Mouse (Mus musculus) cerebellum, postnatal 10 days (tissue): ENCODE data around the gene 1700011L22Rik.
A peak's percentile ranks its signal among the peaks of the same experiment; 100 is the strongest.

Source experiments
- DNase-seq, 2 experiments: peaks; one replicate each; pipeline ENCODE4 v3.0.0; 2021; ENCODE audit warnings: mixed read lengths in 2 of 2

The 1700011L22Rik gene

DNA sequence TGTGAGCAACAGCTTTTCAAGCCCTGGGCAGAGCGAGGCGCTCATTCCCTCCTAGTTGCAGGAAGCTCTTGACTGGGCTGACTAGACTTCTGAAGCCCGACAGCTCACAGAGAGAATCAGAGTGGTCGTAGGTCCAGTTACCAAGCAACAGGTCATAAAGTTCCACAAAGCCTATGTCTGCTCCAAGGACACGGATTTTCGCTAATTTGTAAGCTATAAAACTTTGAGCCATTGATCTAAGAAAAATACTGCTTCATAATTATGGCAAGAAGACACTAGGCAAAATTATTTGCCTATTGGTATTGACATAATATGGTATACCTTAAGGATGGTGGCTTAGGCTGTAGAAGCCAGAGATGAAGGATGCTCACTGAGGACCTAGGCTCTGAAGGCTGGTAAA is at the start of gene 1700011L22Rik:
Gene 1700011L22Rik (minus strand): TSS at position 101 of the 400 bp plus-strand sequence.
- DNase-seq: no peak

DNA sequence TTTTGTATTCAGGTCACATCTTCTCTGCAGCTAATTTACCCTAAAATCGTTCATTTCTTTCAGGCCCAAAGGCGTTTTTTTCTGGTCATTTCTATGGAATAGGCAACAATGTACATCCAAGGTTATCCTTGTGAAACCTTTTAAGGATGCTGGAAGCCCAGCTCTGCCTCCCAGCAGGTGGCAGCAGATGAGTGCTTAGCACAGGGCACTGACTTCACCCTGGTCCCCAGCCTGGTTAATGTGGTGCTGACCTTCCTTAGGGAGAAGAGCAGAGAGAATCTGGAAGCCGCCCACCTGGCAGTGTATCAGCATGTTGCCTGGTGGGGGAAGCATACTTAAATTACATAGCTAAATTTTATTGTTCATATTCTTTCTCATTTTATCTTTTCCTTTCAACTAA is 49.4 kb upstream of the 1700011L22Rik start:
- peak; percentile 75 to 80 for DNase-seq

DNA sequence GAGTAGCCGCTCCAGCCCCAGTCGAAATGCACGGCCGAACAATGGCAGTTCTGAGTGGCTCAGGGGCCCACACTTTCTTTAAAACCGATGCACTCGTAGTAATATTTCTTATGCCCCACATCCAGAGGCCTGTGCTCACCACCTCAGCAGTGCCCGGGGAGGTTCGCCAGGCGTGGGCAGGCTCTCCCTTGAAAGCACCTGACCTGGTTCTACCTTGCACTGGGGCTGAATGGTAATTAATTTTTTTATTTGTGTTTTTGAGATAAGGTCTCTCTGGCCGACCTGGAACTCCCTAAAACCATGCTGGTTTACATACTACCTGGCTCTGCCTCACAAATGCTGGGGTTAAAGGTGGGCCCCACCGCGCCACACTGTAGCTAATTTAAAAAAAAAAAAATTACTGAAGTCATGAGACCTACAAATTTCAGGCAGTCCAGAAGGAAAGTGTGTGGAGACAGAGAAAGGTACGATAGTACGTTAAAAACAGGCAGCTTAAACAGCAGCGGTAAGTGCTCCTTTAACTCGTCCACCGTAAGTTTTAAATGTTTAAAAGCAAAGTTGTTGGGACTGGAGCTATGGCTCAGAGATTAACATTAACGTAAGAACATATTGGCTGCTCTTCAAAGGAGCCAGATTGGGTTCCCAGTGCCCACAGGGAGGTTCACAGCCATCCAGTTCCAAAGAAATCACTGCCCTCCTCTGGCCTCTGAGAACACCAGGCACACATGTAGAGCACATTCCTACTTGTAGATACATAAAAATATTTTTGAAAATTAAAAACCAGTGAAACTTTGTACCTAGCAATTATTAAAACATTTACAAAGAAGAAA is 47.1 kb upstream of the 1700011L22Rik start:
- DNase-seq: peak in 1 of 2 experiments; percentile 9

DNA sequence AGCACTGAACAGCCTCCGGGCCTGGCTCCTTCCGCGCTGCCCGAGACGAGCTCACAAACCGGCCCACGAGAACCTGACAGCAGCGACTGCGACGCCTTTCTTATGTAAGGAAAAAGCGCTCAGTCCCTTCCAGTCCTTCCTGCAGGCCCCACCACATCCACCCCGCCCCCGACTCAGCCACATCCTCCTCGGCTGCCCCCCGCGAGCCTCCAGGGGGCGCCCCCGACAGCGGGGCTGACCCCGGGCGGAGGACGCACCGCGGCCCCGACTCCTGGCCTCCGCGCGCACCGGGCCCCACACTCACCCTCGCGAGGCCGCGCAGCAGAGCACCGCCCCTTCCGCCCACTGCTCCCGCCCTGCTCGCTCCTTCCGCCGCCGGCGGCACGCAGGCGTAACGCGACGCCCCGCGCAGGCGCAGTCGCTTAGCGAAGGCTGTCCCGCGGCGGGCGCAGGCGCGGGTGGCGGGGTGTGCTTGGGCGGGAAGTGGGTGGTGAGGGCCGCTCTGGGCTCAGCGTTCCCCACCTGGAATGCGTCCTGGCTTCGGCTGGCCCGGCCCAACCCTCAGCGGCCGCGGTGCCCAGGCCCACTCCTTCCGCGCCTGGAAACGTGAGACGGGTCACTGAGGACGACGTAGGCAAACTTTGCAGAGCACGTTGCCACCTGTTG is 46.4 kb upstream of the 1700011L22Rik start, which contains the start of gene Mmaa:
Gene Mmaa (minus strand): TSS at position 328 of the 666 bp plus-strand sequence.
- DNase-seq: peak; percentile 98 to 99

DNA sequence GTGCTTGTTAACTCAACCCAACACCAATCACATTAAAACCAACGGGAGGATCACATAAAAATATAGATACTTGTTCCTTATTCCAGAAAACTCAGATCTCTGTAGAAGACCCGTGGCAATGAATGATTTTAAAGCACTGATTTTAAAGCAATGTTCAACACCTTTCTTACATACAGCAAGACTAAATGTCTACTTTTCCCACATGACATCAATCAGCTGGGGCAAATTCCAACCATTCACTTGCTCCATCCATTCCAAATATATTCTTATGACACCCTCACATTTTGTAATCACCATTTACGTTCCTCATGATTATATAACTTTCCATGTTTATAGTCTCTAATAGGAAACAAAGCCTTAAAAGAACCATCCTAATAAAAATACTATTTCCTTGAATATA is 45.5 kb upstream of the 1700011L22Rik start:
- DNase-seq: no peak

DNA sequence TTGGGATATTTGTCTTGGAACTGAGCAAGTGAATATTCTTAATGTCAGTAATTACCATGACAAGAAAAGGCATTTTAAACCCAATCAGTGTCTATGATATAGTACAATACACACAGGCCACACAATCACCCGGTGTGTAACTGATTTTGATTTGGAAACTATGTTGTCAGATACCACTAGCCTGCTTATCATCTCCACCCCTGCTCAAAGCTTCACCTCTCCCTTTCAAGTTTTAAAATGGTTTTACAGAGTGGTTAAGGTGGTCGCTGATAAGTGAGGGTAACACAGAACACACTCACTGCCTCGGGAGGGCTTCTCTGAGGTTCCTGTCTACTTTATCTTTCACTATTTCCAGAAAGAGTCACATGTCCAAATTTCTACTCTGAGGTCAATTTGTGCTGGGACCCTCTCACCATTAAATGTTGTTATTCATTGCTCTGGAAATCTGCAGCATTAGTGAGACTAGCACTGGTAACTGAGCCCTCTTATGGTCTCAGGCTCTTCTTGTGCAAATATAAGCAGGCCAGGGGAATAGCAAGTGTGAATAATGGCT is 44.4 kb upstream of the 1700011L22Rik start:
- no peak for DNase-seq

DNA sequence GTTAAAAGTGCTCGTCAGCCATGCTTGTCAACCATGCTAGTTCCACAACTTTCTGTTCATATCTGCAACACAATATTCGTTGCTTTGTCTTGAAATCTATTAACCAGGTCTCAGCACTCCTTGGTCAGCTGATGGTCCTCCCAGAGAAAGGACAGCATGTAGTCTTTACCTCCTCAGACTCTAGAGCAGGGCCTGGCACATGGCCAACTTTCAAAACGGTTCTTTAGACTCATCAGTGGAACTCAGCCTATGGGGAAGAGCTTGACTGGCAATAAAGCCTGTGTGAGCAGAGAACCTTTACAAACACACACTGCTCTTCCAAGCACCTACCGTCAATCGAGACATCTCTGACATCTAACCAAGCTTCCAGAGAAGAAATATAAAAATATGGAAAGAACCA is 41.2 kb upstream of the 1700011L22Rik start:
- peak; percentile 42 to 51 for DNase-seq

DNA sequence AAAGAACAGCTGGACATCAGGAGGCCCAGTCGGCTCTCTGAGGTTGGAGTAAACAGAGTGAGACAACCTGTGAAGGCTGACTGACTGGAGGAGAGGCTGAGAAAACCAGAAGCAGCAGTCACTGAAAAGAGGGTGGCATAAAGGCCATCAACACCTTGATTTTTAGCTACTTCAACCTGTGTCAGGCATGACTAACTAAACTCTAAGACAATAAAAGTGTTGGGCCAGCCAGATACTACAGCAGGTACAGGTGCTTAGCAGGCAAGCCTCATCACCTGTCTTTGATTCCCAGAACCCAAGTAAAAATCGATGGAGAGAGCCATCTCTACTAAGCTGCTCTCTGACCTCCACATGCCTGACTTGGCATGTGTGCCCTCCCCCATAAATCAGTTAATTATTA is 40.3 kb upstream of the 1700011L22Rik start:
- DNase-seq: no peak

DNA sequence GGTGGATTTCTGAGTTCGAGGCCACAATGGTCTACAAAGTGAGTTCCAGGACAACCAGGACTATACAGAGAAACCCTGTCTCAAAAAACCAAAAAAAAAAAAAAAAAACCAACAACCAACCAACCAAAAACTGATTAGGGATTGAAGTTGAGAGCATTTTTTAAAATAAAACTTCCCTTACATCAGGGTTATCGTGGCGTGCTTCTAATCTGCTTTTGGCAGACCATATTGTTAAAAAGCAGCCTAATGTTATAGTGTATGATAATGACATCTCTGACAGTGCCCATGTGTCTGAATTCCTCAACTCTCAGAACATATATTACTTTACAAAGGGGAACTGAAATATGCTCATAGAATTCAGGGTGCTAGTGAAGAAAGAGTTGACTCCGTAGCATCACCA is 39.9 kb upstream of the 1700011L22Rik start:
- no peak for DNase-seq

DNA sequence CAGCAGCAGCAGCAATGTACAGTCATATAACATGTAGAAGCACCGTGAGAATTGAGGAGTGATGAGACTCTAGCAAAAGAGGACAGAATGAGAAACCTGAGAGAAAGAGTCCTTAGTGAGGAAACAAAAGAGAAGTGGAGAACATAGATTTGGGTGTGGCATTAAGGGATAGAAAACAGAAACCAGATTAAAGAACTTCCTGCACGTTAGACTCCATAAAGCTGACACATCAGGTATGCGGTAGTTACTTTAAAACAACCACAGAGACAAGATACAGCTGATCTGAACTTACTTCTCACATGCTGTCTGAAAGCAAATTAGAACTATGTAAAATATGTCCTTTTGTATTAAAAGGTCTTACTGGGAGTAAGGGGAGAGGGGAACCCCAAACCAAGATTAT is 38.1 kb upstream of the 1700011L22Rik start:
- DNase-seq: no peak

DNA sequence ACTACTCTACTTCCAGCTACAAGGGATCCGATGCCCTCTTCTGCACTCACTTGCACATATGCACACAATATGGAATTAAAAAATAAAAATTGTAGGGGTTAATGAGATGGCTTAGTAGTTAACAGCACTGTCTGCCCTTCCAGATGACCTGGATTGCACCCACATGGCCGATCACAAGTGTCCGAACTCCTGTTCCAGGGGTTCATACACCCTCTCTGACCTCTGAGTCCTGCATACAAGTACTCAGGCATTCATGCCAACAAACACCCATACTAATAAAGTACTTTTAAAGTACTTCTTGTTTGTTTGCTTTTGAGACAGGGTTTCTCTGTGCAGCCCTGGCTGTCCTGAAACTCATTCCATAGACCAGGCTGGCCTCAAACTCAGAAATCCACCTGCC is 36.3 kb upstream of the 1700011L22Rik start:
- no peak for DNase-seq

DNA sequence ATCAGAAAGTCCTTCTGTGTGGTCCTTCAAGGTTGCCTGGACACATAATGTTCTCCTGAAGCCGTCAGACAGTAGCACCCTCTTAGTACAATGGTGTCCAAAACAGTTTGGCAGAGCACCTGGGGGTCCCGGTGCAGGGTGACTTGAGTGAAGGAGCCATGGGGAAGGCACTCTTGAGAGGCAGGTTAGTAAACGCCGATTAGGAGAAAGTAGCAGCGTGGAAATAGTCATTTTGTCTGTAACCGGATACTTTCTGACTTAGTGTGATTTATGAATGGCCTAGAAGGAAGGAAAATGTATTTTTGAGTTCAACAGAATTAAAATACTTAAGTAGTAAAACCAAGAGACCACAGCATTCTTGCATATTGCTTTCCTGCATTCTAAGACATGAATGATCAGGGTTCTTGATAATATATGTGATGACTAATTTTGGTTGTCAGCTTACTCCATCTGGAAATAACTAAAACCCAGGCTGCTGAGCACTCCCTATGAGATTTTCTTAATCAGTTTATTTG is 33.1 kb upstream of the 1700011L22Rik start:
- no peak for DNase-seq

DNA sequence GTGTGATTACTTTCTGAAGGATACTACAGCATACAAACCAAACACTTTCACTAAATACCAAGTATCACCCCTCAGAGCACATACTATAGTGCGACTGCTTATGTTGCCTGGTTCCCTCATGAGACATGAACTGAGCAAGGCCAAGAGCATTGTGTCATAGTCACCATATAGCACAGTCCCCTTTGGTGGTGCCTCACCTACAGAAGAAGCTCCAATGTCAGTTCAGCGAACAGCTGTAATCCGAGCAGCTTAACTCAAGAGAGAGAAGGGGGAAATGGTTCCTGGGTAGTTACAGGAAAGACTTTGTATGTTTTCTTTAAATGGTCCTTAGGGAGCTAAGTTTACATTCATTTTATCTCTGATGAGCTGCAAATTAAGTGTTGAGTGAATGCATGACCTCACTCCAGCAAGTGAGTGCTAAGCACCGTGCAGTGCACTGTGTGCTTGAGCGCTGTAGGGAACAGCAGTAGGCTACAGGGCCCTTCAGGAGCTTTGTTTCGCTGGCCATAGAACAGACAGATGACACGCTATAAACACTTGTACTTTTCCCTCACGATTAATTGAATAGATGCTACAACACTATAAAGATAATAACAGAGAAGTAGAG is 29.0 kb upstream of the 1700011L22Rik start:
- no peak for DNase-seq

DNA sequence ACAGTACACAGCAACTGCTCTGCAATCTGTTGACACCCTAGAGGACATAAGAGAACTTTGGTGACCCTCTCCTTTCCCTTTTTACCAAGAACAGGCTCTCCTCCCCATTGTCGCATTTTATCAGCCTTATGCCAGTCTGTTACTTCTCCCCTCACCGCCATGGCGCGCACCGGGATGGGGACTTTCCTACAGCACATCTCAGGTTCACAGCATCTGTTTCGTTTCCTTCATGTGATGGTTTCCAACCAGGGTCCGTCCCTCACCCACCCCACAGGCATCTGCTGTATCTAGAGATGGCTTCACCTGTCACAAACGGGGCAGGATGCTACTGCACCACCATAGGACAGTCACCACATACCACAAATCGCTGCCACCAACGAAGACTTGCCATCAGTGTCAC is 26.6 kb upstream of the 1700011L22Rik start:
- no peak for DNase-seq

DNA sequence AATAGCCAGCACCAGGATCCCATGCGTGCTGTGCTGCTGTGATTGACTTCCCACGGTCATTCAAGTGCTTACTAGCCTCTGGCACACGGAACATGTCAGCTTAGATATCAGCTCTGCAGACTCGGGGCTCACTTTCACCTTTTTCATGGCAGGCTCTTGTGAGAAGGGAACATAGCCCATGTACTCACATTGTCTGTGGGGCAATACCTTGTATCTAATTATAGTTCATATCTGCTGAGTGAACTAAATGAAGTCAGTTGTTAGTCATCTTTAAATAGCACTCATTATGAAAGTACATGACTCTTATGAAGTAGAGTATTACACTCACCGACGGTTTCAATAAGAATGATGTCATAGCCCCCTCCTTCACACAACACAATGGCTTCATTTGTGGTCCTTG is 25.4 kb upstream of the 1700011L22Rik start:
- no peak for DNase-seq

DNA sequence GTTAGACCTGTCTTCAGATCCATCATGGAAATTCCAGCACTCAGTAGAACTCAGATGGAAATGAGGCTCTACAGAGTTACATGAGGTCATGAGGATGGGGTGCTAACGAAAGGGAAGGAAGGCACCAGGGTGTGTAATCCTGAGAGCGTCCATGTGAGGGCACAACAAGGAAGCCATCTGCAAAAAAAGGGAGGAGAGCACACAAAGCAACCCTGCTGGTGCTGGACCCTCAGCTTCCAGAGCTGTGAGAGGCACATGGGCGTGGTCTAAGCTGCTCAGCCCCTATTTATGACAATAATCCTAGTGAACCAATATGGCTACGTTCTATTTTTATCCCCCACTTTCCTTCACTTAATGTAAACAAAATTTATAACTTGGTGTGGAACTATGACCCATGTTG is 24.3 kb upstream of the 1700011L22Rik start:
- DNase-seq: no peak

DNA sequence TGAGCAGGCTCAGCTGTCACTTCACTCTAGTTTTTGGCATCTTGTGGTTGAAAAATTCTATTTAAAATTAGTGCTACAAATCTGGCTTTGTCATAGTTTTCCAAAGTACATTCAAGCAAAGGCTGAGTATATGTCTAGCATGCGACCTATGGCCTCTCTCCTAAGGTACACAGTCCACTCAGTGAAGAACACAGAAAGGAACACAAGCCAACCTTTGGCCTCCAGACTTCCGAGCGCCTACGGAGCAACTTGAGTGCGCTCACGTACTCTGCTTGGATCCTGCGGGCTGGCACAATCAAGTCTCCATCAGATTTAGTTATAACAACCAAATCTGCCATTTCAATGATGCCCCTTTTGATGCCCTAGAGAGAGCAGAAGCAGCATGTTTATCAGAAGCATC is 20.6 kb upstream of the 1700011L22Rik start:
- no peak for DNase-seq

DNA sequence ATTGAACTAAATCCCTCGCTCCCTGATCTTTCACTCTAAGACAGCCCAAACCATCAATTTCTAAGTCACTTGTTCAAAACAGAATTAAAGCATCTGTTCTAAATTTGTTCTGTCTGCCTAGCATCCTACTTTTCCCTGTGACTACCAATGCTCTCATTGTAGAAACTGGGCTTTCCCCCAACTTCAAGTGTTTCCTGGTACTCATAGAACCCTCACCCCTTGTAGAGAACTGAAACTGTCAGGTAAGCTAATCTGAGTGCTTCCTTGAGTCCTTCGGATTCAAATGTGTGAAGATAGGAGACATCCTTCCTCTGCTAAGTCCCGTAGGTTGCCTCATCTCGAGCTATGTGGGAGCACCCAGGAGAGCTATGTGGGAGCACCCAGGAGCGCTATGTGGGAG is 13.6 kb upstream of the 1700011L22Rik start:
- no peak for DNase-seq

DNA sequence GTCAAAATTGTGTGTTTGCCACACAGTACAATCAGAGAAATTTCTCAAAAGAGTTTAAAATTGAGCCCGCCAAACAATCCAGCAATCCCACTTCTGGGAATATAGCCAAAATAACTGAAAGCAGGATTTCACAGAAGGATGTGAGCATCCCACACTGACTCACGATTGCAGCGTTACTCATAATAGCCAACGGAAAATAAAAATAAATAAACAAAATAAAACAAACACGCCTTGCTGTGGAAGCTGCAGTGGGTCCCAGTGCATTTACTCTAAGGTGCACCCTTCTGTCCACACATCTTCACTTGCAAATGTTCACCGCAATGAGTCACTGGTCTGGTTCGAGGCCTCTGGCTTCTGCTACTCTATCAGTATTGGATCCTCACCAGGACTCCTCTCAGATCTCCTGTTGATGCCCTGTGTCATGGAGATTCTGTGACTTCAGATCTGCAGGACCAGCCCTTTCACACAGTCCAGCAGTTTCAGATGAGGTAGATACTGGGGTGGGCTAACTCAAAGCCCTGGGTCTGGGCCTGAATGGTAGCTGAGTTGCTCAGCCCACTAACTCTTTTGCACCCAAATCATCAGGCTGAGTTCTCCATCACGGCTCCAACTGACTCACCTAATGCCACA is 7.8 kb upstream of the 1700011L22Rik start:
- no peak for DNase-seq

DNA sequence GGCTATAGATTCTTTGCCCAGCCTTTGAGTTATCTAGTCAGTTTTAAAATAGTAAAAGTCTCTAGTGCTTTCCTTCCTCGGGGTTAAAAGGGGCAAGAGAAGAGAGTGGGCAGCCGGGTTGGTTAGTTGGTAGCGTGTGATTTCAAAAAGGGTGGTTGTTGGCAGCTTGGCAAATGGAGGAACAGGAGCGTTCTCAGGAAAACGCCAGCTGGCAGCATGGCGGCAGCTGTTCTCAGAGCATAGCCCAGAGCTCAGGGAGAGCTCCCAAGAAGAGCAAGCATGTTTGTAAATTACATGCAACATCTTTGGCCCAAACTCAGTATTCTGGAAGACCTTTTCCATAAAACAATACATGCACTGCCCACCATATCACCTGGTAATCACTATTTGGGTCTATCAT is 5.4 kb upstream of the 1700011L22Rik start:
- peak; percentile 79 to 83 for DNase-seq

DNA sequence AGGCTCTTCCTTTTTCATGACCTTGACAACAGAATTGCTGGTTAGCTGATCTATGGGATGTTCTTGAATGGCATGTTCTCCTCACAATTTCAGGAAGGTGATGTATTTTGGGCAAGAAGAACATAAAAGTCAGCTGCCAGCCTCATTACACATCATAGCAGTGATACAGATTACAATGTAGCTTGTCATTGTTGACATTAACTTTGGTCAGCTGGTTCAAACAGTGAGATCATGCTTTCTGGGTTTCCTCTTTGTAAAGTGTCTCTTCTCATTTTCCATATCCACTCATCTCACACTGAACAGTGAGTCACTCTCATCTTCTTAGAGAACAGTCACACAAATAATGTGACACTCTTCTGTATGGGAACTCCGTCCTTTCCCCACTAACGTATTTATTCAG is 4.9 kb downstream of the 1700011L22Rik start:
- no peak for DNase-seq

DNA sequence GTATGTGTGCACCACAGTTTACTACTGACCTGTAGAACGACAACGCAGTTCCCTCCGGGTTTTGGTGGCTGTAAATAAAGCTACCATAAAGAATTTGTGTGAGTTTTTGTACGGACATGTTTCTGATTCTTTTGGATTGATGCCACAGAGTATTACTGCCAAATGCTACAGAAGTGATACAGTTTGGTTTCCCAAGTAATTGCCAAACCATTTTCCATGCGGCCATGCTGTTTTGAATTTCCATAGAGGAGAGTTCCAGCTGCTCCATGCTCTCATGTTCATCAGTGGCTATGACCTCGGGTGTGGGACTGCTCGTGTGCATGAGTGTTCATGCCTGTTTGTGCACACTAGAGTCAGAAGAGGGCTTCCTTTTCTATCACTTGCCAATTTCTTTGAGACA is 8.4 kb downstream of the 1700011L22Rik start:
- no peak for DNase-seq

DNA sequence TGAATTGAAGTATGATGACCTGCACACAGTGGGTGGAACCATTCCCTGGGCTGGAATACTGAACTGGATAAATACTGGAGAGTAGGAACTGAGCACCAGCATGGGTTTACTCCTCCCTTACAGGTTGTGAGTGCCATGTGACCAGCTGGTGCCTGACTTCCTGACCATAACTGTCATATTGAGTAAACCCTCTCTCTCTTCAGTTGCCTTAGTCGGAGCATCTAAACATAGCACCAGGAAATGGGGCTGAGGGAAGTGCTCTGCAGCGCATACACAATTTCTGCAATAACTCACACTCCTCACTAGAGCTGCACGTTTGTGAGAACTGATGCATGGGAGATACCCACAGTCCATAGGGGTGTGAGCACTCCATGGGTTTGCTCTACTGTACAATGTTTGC is 9.1 kb downstream of the 1700011L22Rik start:
- DNase-seq: no peak
